Mouse (Mus musculus): Measurements from ENCODE around the gene Cep104. TPM values are rescaled to one million over a fixed set of nuclear protein-coding genes. Genes with fewer than 3 reads are reported as not detected.
A peak's percentile ranks its signal among the peaks of the same experiment; 100 is the strongest.

The Cep104 gene
- polyA plus RNA-seq, 1 experiment from 2014 or later = 6.3 TPM

DNA sequence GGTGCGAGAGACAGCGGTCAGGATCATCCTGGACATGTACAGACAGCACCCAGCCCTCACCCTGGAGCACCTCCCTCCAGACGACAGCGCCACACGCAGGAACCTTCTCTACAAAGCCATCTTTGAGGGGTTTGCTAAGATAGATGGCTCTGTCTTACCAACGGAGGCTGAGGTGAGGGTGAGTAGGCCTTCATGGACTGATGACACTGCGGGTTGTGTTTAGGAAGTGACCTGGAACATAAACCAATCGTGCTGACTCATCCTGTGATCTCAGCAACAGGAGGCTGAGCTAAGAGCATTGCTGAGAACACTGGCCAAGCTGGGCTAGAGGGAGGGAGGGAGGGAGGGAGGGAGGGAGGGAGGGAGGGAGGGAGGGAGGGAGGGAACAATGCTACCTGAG is 18.5 kb downstream of the Cep104 start:
- H3K36me3 ChIP-seq = peaks cover 85% of the 10 kb centered on the region
- H3K4me1 ChIP-seq (replicated peaks) = no peaks in the 10 kb centered on the region
- WGBS (ENCODE audit: insufficient replicate concordance) = 85% methylated on average over 8 of the region's 8 CpGs
- H3K4me2 ChIP-seq = no peak overlapping the region
- H3K27me3 ChIP-seq = no peaks in the 10 kb centered on the region
- DNase-seq (no peak), ATAC-seq (ENCODE audit: low read depth) (no peak)
- no peak overlapping the region for H3K9ac ChIP-seq
- no peak overlapping the region for H3K27ac ChIP-seq
- H3K9me3 ChIP-seq (replicated peaks) = no peaks in the 10 kb centered on the region
- H3K4me3 ChIP-seq (replicated peaks) = no peak overlapping the region

GRCm38 (mm10) chr4:154005488-154005887 is 30.5 kb downstream of the Cep104 start:
- Histone ChIP-seq H3K27ac (no peak overlapping the region), H3K27me3 (no peaks in the 10 kb centered on the region), H3K4me2 (no peak overlapping the region), H3K4me3 (replicated peaks) (no peak overlapping the region), H3K9ac (no peak overlapping the region), H3K4me1 (replicated peaks) (peaks cover under 1% of the 10 kb centered on the region; the same call in 1 of the 2 replicates), H3K9me3 (replicated peaks) (no peaks in the 10 kb centered on the region), H3K36me3 (peaks cover 54% of the 10 kb centered on the region)
- ATAC-seq (ENCODE audit: low read depth) (no peak), DNase-seq (no peak)
- WGBS (ENCODE audit: insufficient replicate concordance) = 82% methylated on average over 5 of the region's 5 CpGs

DNA sequence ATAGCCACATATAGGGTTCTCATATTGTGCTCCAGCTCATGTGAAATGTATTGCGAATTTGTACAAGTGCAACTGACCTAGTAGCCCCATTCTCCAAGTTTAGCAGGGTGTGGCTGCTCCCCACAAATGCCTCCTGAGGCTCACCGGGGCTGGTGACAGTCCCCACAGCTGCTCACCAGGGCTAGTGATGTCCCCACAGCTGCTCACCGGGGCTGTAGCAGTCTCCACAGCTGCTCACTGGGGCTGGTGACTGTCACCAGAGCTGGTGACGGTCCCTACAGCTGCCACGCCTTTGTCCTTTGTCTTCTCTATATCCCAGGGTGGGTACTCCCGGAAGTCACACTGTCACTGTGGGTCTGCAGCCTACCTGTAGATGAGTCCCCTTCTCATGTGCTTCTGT is 31.3 kb downstream of the Cep104 start:
- Histone ChIP-seq H3K27me3 (no peaks in the 10 kb centered on the region), H3K27ac (no peak overlapping the region), H3K9me3 (replicated peaks) (no peaks in the 10 kb centered on the region), H3K9ac (no peak overlapping the region), H3K4me1 (replicated peaks) (peaks cover 8% of the 10 kb centered on the region), H3K4me3 (replicated peaks) (no peak overlapping the region), H3K4me2 (no peak overlapping the region), H3K36me3 (peaks cover 54% of the 10 kb centered on the region)
- WGBS (ENCODE audit: insufficient replicate concordance) = 75% methylated on average over 6 of the region's 6 CpGs
- DNase-seq (no peak), ATAC-seq (ENCODE audit: low read depth) (no peak)

GRCm38 (mm10) chr4:154007759-154008158 is 32.8 kb downstream of the Cep104 start:
- no peak overlapping the region for H3K4me3 ChIP-seq (replicated peaks)
- peaks cover 16% of the 10 kb centered on the region for H3K4me1 ChIP-seq (replicated peaks)
- 77% methylated on average over 4 of the region's 4 CpGs for WGBS (ENCODE audit: insufficient replicate concordance)
- no peak overlapping the region for H3K4me2 ChIP-seq
- H3K36me3 ChIP-seq = peaks cover 43% of the 10 kb centered on the region
- H3K9me3 ChIP-seq (replicated peaks) = no peaks in the 10 kb centered on the region
- ATAC-seq (ENCODE audit: low read depth) (no peak), DNase-seq (no peak)
- H3K27me3 ChIP-seq = no peaks in the 10 kb centered on the region
- no peak overlapping the region for H3K27ac ChIP-seq
- no peak overlapping the region for H3K9ac ChIP-seq

GRCm38 (mm10) chr4:154010907-154011645 is 36.1 kb downstream of the Cep104 start:
- peak overlapping the region; percentile 100 for H3K4me3 ChIP-seq (replicated peaks)
- no peaks in the 10 kb centered on the region for H3K27me3 ChIP-seq
- WGBS (ENCODE audit: insufficient replicate concordance) = 25% methylated on average over 13 of the region's 13 CpGs
- H3K4me1 ChIP-seq (replicated peaks) = peaks cover 40% of the 10 kb centered on the region
- no peak for DNase-seq
- H3K9ac ChIP-seq = peak overlapping the region; percentile 97
- H3K27ac ChIP-seq = peak overlapping the region; percentile 81
- H3K4me2 ChIP-seq = peak overlapping the region; percentile 86
- ATAC-seq (ENCODE audit: low read depth) = peak; percentile 53
- peaks cover 40% of the 10 kb centered on the region for H3K36me3 ChIP-seq
- no peaks in the 10 kb centered on the region for H3K9me3 ChIP-seq (replicated peaks)

- H3K36me3 ChIP-seq = peaks cover 40% of the 10 kb centered on the region
- peak within 1 kb of the TSS; percentile 81 for H3K27ac ChIP-seq
- DNase-seq (peak; percentile 71), ATAC-seq (ENCODE audit: low read depth) (peak; percentile 92)
- H3K27me3 ChIP-seq = no peaks in the 10 kb centered on the region
- whole genome bisulfite sequencing (ENCODE audit: insufficient replicate concordance) = 0% methylated on average over 52 of the region's 59 CpGs
- H3K4me3 ChIP-seq (replicated peaks) = peak within 1 kb of the TSS; percentile 100
- H3K4me1 ChIP-seq (replicated peaks) = peaks cover 40% of the 10 kb centered on the region
- H3K9ac ChIP-seq = peak within 1 kb of the TSS; percentile 97
- H3K4me2 ChIP-seq = peak within 1 kb of the TSS; percentile 86
- no peaks in the 10 kb centered on the region for H3K9me3 ChIP-seq (replicated peaks)
Observed at GRCm38 (mm10) chr4:154011646-154012089, 36.7 kb downstream of the Cep104 start, which contains the start of gene Lrrc47. TSS of gene Lrrc47 (plus strand) at chr4:154011731.

GRCm38 (mm10) chr4:154012132-154012882 is 37.3 kb downstream of the Cep104 start:
- DNase-seq (peak; percentile 14), ATAC-seq (ENCODE audit: low read depth) (no peak)
- Histone ChIP-seq H3K9ac (peak overlapping the region; percentile 97), H3K36me3 (peaks cover 41% of the 10 kb centered on the region), H3K9me3 (replicated peaks) (no peaks in the 10 kb centered on the region), H3K4me2 (peak overlapping the region; percentile 86), H3K4me3 (replicated peaks) (peak overlapping the region; percentile 100), H3K4me1 (replicated peaks) (peaks cover 40% of the 10 kb centered on the region), H3K27me3 (no peaks in the 10 kb centered on the region), H3K27ac (peak overlapping the region; percentile 81)
- WGBS (ENCODE audit: insufficient replicate concordance) = under 1% methylated on average over 55 of the region's 55 CpGs

DNA sequence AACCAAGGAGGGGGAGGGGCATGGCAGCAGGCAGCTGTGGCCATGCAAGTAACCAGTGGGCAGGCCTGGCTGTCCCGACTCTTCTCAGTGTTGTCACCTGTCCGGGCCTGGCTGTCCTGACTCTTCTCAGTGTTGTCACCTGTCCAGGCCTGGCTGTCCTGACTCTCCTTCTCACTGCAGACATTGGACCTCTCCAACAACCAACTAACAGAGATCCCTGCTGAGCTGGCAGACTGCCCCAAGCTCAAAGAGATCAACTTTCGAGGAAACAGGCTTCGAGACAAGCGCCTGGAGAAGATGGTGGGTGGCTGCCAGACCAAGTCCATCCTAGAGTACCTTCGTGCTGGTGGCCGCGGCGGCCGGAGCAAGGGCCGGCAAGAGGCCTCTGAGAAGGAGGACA is 40.5 kb downstream of the Cep104 start:
- Histone ChIP-seq H3K9ac (no peak overlapping the region), H3K4me1 (replicated peaks) (peaks cover 48% of the 10 kb centered on the region), H3K27ac (no peak overlapping the region), H3K36me3 (peaks cover 72% of the 10 kb centered on the region), H3K4me2 (no peak overlapping the region), H3K27me3 (no peaks in the 10 kb centered on the region), H3K9me3 (replicated peaks) (no peaks in the 10 kb centered on the region), H3K4me3 (replicated peaks) (no peak overlapping the region)
- DNase-seq = no peak
- 91% methylated on average over 11 of the region's 11 CpGs for WGBS (ENCODE audit: insufficient replicate concordance)
- no peak for ATAC-seq (ENCODE audit: low read depth)

DNA sequence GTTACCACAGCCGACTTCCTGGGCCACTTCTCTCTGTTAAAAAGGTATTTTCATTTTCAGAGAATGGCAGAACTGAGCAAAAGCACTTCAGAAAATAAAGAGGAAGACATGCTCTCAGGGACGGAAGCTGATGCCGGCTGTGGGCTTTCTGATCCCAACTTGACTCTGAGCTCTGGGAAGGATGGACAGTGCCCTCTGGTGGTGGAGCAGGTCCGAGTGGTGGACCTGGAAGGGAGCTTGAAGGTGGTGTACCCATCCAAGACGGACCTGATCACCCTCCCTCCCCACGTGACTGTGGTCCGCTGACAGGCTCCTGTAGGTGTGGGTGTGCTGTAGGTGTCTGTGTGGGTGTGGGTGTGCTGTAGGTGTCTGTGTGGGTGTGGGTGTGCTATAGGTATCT is 44.6 kb downstream of the Cep104 start:
- Histone ChIP-seq H3K27ac (peak overlapping the region; percentile 99; the same call in 1 of the 2 replicates), H3K9me3 (replicated peaks) (no peaks in the 10 kb centered on the region), H3K4me3 (replicated peaks) (no peak overlapping the region), H3K4me2 (no peak overlapping the region), H3K27me3 (no peaks in the 10 kb centered on the region), H3K4me1 (replicated peaks) (peaks cover 52% of the 10 kb centered on the region), H3K36me3 (peaks cover 91% of the 10 kb centered on the region), H3K9ac (no peak overlapping the region)
- peak; percentile 46 for DNase-seq
- ATAC-seq (ENCODE audit: low read depth) = no peak
- 60% methylated on average over 7 of the region's 7 CpGs for WGBS (ENCODE audit: insufficient replicate concordance)

GRCm38 (mm10) chr4:154021432-154021831 is 46.4 kb downstream of the Cep104 start:
- H3K4me3 ChIP-seq (replicated peaks) = no peak overlapping the region
- no peaks in the 10 kb centered on the region for H3K27me3 ChIP-seq
- peak overlapping the region; percentile 79 for H3K4me2 ChIP-seq
- no peak for ATAC-seq (ENCODE audit: low read depth)
- peaks cover 61% of the 10 kb centered on the region for H3K4me1 ChIP-seq (replicated peaks)
- WGBS (ENCODE audit: insufficient replicate concordance) = 73% methylated on average over 9 of the region's 9 CpGs
- H3K9ac ChIP-seq = peak overlapping the region; percentile 91; the same call in 1 of the 2 replicates
- H3K36me3 ChIP-seq = peaks cover 73% of the 10 kb centered on the region
- DNase-seq = no peak
- H3K9me3 ChIP-seq (replicated peaks) = no peaks in the 10 kb centered on the region
- H3K27ac ChIP-seq = peak overlapping the region; percentile 99

- no peak for DNase-seq
- peak overlapping the region; percentile 80 for H3K4me3 ChIP-seq (replicated peaks)
- 83% methylated on average over 4 of the region's 4 CpGs for WGBS (ENCODE audit: insufficient replicate concordance)
- no peaks in the 10 kb centered on the region for H3K9me3 ChIP-seq (replicated peaks)
- no peaks in the 10 kb centered on the region for H3K27me3 ChIP-seq
- no peak for ATAC-seq (ENCODE audit: low read depth)
- peak overlapping the region; percentile 91 for H3K9ac ChIP-seq
- peak overlapping the region; percentile 99 for H3K27ac ChIP-seq
- peaks cover 63% of the 10 kb centered on the region for H3K36me3 ChIP-seq
- peaks cover 71% of the 10 kb centered on the region for H3K4me1 ChIP-seq (replicated peaks)
- peak overlapping the region; percentile 79 for H3K4me2 ChIP-seq
Observed at GRCm38 (mm10) chr4:154022407-154022806, 47.4 kb downstream of the Cep104 start.

All from liver, embryonic 13.5 days (tissue).